Mouse (Mus musculus) ES-E14 (cell line): ENCODE measurements around the gene Per1. TPM values are rescaled to one million over a fixed set of nuclear protein-coding genes. Genes with fewer than 3 reads are reported as not detected.

Experiments used
- DNase-seq: peaks from one replicate; pipeline ENCODE4 v3.0.0-alpha.2; 2013; ENCODE audit warnings: low read depth, low spot score
- H3K27ac ChIP-seq: 2 replicates; pipeline ENCODE4 v1.5.1; 2012; ENCODE audit warnings: low read depth, mild to moderate bottlenecking, low read length, moderate library complexity, mixed read lengths; ENCODE audit not compliant: poor library complexity, insufficient read depth, severe bottlenecking
- H3K36me3 ChIP-seq: 2 replicates; pipeline ENCODE4 v1.6.1; 2012; ENCODE audit warnings: mild to moderate bottlenecking, low read length, moderate library complexity, mixed read lengths; ENCODE audit not compliant: control insufficient read depth, poor library complexity, insufficient read depth, severe bottlenecking
- H3K4me1 ChIP-seq, 2 experiments: fragments of 150-350 bp in 1 of 2; sonication (generic) in 1 of 2; 2 replicates each; pipeline ENCODE4 v1.6.1; 2012; ENCODE audit warnings: low read length in 2 of 2, mild to moderate bottlenecking in 1 of 2, mixed read lengths in 1 of 2; ENCODE audit not compliant: control insufficient read depth in 2 of 2, insufficient read depth in 2 of 2, poor library complexity in 1 of 2
- H3K4me3 ChIP-seq, 2 experiments: fragments of 150-350 bp in 1 of 2; sonication (generic) in 1 of 2; 2 replicates each; pipeline ENCODE4 v1.5.1; 2012; ENCODE audit warnings: low read length in 2 of 2, low read depth in 1 of 2, mild to moderate bottlenecking in 1 of 2, mixed read lengths in 1 of 2; ENCODE audit not compliant: insufficient read depth in 1 of 2, poor library complexity in 1 of 2, severe bottlenecking in 1 of 2
- H3K9ac ChIP-seq: 2 replicates; pipeline ENCODE4 v1.6.1; 2012; ENCODE audit warnings: low read depth, mild to moderate bottlenecking, low read length, mixed read lengths; ENCODE audit not compliant: poor library complexity, insufficient read depth, severe bottlenecking
- H3K9me3 ChIP-seq: fragments of 150-350 bp; sonication (generic); 2 replicates; pipeline ENCODE4 v1.6.1; 2012; ENCODE audit warnings: low read depth, mild to moderate bottlenecking, low read length; ENCODE audit not compliant: control insufficient read depth, insufficient read depth
- CHD2 ChIP-seq: IDR thresholded peaks from 2 replicates; pipeline ENCODE4 v1.6.1; 2014; ENCODE audit warnings: mild to moderate bottlenecking, low read depth, low read length, inconsistent platforms
- HCFC1 ChIP-seq: IDR thresholded peaks from 2 replicates; pipeline ENCODE4 v1.6.1; 2012; ENCODE audit warnings: low read length, inconsistent platforms, borderline replicate concordance; ENCODE audit not compliant: insufficient read depth
- MAFK ChIP-seq: IDR thresholded peaks from 2 replicates; pipeline ENCODE4 v1.6.1; 2014; ENCODE audit warnings: mild to moderate bottlenecking, low read depth, low read length, inconsistent platforms; ENCODE audit not compliant: insufficient read depth
- ZC3H11A ChIP-seq: IDR thresholded peaks from 2 replicates; pipeline ENCODE4 v1.6.1; 2012; ENCODE audit warnings: low read depth, mild to moderate bottlenecking, inconsistent platforms, low read length, borderline replicate concordance
- ZNF384 ChIP-seq: IDR thresholded peaks from 2 replicates; pipeline ENCODE4 v1.6.1; 2012; ENCODE audit warnings: low read depth, low read length, inconsistent platforms
- in situ Hi-C, 2 experiments: fragments of 600-800 bp; cut with MboI; formaldehyde crosslinking; loops; one replicate each; pipeline ENCODE4 v1.15.1; 2025; ENCODE audit warnings: low sequenced_read_pairs in 2 of 2, inconsistent platforms in 1 of 2; ENCODE audit not compliant: unreplicated experiment in 2 of 2
- total RNA-seq: library from RNA; depleted of rRNA; stranded (reverse); fragments of 300-350 nt; gene quantifications from 2 replicates; pipeline ENCODE4 v1.2.3, GENCODE M21; 2012

Per1 gene
- total RNA-seq, 1 experiment: 6.0 TPM

- TF ChIP-seq ZNF384 (no peak), HCFC1 (no peak), CHD2 (no peak), ZC3H11A (no peak), MAFK (no peak)
- H3K9me3 ChIP-seq: no peaks in the 10 kb centered on the region
- peaks cover 32% of the 10 kb centered on the region for H3K36me3 ChIP-seq
- DNase-seq: peak; percentile 93
- peak overlapping the region; percentile 55 to 81 for H3K4me3 ChIP-seq
- H3K4me1 ChIP-seq: peaks cover 10 to 16% of the 10 kb centered on the region in 2 experiments; a peak in 3 of 4 replicates
- H3K27ac ChIP-seq: no peak overlapping the region
- in situ Hi-C loops: no loop called here
- peak overlapping the region; percentile 56 for H3K9ac ChIP-seq
Measured at GRCm38 (mm10) chr11:69098762-69099091, 3.7 kb downstream of the Per1 start.

DNA sequence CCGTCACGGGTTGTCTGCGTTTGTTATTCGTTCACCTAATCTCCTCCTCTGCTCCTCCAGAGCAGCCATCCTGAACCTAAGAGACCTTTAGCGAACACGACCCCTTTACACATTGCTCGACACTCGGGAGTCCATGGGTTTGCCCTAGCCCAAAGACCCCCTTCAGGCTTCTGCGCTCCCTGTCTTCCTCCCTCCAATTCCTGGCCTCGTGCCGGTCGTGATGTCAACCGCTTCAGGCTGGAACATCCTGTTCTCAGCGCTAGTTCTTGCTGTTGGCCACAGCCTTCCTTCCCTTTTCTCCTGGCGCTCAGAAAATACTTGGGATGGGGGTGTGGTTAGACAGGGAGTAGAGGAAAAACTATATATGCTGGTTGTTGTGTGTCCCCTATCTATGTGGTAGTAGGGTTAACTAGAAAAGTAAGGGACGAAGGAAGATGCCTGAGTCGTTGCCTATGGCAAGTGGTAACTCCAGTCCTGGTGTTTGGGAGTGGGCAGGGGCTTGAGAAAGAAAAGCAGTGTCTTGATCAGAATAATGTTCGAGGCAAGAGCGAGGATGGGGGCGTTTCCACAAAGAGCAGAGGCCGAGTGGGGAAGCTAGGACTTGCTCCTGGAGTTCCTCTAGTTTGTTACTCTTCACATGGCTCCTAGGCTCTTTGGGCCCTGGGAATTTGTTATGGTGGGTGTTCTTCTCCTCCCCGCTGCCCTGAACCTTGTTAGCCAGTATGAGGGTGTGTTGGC, 4.3 kb downstream of the Per1 start:
- in situ Hi-C loops: no loop called here
- Histone ChIP-seq H3K27ac (no peak overlapping the region), H3K9ac (peak overlapping the region; percentile 56), H3K4me1 (peaks cover 10 to 16% of the 10 kb centered on the region in 2 experiments; a peak in 3 of 4 replicates), H3K9me3 (no peaks in the 10 kb centered on the region), H3K4me3 (peak overlapping the region; percentile 55 to 81), H3K36me3 (peaks cover 38% of the 10 kb centered on the region)
- DNase-seq: no peak
- TF ChIP-seq ZNF384: no peak
- TF ChIP-seq CHD2: no peak
- TF ChIP-seq HCFC1: no peak
- no peak for TF ChIP-seq MAFK
- TF ChIP-seq ZC3H11A: no peak

GRCm38 (mm10) chr11:69099915-69100345, 4.9 kb downstream of the Per1 start:
- no peak for TF ChIP-seq ZC3H11A
- TF ChIP-seq CHD2: no peak
- no peak for TF ChIP-seq MAFK
- TF ChIP-seq ZNF384: no peak
- no peak for TF ChIP-seq HCFC1
- in situ Hi-C loops: no loop called here
- Histone ChIP-seq H3K4me3 (peak overlapping the region; percentile 55 to 81), H3K9ac (peak overlapping the region; percentile 56), H3K36me3 (peaks cover 42% of the 10 kb centered on the region), H3K27ac (no peak overlapping the region), H3K4me1 (peaks cover 10 to 16% of the 10 kb centered on the region in 2 experiments; a peak in 3 of 4 replicates), H3K9me3 (no peaks in the 10 kb centered on the region)
- DNase-seq: no peak

GRCm38 (mm10) chr11:69100639-69101360, 5.8 kb downstream of the Per1 start:
- no peak for TF ChIP-seq ZC3H11A
- no peak for TF ChIP-seq CHD2
- TF ChIP-seq HCFC1: no peak
- no peak for TF ChIP-seq MAFK
- TF ChIP-seq ZNF384: no peak
- in situ Hi-C loops: no loop called here
- Histone ChIP-seq H3K27ac (no peak overlapping the region), H3K36me3 (peaks cover 50% of the 10 kb centered on the region), H3K9me3 (no peaks in the 10 kb centered on the region), H3K9ac (peak overlapping the region; percentile 13; the same call in 1 of the 2 replicates), H3K4me1 (peaks cover 10 to 16% of the 10 kb centered on the region in 2 experiments; a peak in 3 of 4 replicates), H3K4me3 (no peak overlapping the region)
- DNase-seq: no peak
